Comparison of ENCODE assay signal across 12 mouse cellular contexts in genomic region chr14:101304487-101305032, GRCm38 (mm10).
A peak's percentile ranks its signal among the peaks of the same experiment; 100 is the strongest.
DNase-seq lines count a peak whose midpoint lies in the region; ATAC-seq and TF ChIP-seq lines count a peak whose summit lies in the region.
"Had no signal": no experiment of that assay in that cellular context is flagged by ENCODE, and none has a peak within 500 bp of the region (broad histone marks: within the 10 kb centered on the region; RNA-seq: fewer than 3 reads in every experiment).

No protein-coding gene starts in this region.

- 59% methylated on average over 4 of the region's 4 CpGs for WGBS in kidney, embryonic 15.5 days
- 46% methylated on average over 4 of the region's 4 CpGs for WGBS in stomach, embryonic 14.5 days
- 52% methylated on average over 4 of the region's 4 CpGs for WGBS in stomach, postnatal 0 days

- no peak overlapping the region; the same call in 1 of the 2 replicates for H3K27ac ChIP-seq in kidney, embryonic 15.5 days
- H3K27ac ChIP-seq in stomach, embryonic 14.5 days (ENCODE audit: low read length) = peak overlapping the region; percentile 58; the same call in 1 of the 2 replicates
- no peak overlapping the region for H3K27ac ChIP-seq in stomach, postnatal 0 days (replicated peaks)
- H3K27ac ChIP-seq: hindbrain, embryonic 15.5 days; liver, embryonic 12.5 days had no signal

- TF ChIP-seq EP300 in stomach, postnatal 0 days (optimal IDR thresholded peaks at IDR 0.05) = no peak

- DNase-seq in embryo, embryonic 10.5 days (ENCODE audit: low spot score) = peak; percentile 7
- DNase-seq in embryo, embryonic 10 days (ENCODE audit: low spot score) = no peak
- no peak for DNase-seq in kidney, adult 8-10 months
- DNase-seq in stomach, postnatal 0 days (ENCODE audit: low spot score) = no peak
- DNase-seq in ovary, postnatal 36 days (ENCODE audit: low spot score) = peak; percentile 8
- DNase-seq: cerebellum, postnatal 36 days had no signal

- no peak overlapping the region for H3K4me3 ChIP-seq in kidney, embryonic 15.5 days (replicated peaks)
- no peak overlapping the region for H3K4me3 ChIP-seq in stomach, embryonic 14.5 days (ENCODE audit: low read depth, low read length)
- H3K4me3 ChIP-seq in stomach, postnatal 0 days (ENCODE audit: low read depth, low read length) = no peak overlapping the region
- H3K4me3 ChIP-seq: hindbrain, embryonic 15.5 days; liver, embryonic 12.5 days had no signal

- ATAC-seq in kidney, embryonic 15.5 days (replicated peaks; ENCODE audit: low FRiP score) = peak; percentile 60; the same call in 1 of the 2 replicates
- no peak for ATAC-seq in stomach, embryonic 14.5 days (ENCODE audit: insufficient number of reproducible peaks, insufficient read depth, low FRiP score, low read depth)
- no peak for ATAC-seq in stomach, postnatal 0 days (ENCODE audit: low FRiP score, low TSS enrichment)
- ATAC-seq in erythroblast, adult 5-6 weeks (replicated peaks; ENCODE audit: low FRiP score, poor library complexity, severe bottlenecking) = no peak
- ATAC-seq: liver, embryonic 12.5 days; midbrain, embryonic 16.5 days had no signal

- no peak overlapping the region for H3K9ac ChIP-seq in kidney, embryonic 15.5 days
- no peak overlapping the region for H3K9ac ChIP-seq in stomach, embryonic 14.5 days (replicated peaks; ENCODE audit: low read depth, low read length)
- H3K9ac ChIP-seq in stomach, postnatal 0 days (ENCODE audit: low read length) = no peak overlapping the region
- H3K9ac ChIP-seq: hindbrain, embryonic 15.5 days; liver, embryonic 12.5 days had no signal

- H3K27me3 ChIP-seq in kidney, embryonic 15.5 days = no peaks in the 10 kb centered on the region
- H3K27me3 ChIP-seq in stomach, embryonic 14.5 days (ENCODE audit: control insufficient read depth, insufficient read depth, low read length) = no peaks in the 10 kb centered on the region
- H3K27me3 ChIP-seq in stomach, postnatal 0 days (ENCODE audit: control insufficient read depth, insufficient read depth, low read length) = no peaks in the 10 kb centered on the region
- H3K27me3 ChIP-seq: hindbrain, embryonic 15.5 days; liver, embryonic 12.5 days had no signal

- no peaks in the 10 kb centered on the region for H3K9me3 ChIP-seq in kidney, embryonic 15.5 days (replicated peaks)
- H3K9me3 ChIP-seq in stomach, embryonic 14.5 days (ENCODE audit: control insufficient read depth, low read depth, low read length) = no peaks in the 10 kb centered on the region
- no peaks in the 10 kb centered on the region for H3K9me3 ChIP-seq in stomach, postnatal 0 days (ENCODE audit: control insufficient read depth, low read length)
- H3K9me3 ChIP-seq: hindbrain, embryonic 15.5 days; liver, embryonic 12.5 days had no signal

- H3K36me3 ChIP-seq in kidney, embryonic 15.5 days = no peaks in the 10 kb centered on the region
- no peaks in the 10 kb centered on the region for H3K36me3 ChIP-seq in stomach, embryonic 14.5 days (ENCODE audit: control insufficient read depth, insufficient read depth, low read length)
- H3K36me3 ChIP-seq in stomach, postnatal 0 days (ENCODE audit: control insufficient read depth, insufficient read depth, low read length) = no peaks in the 10 kb centered on the region
- H3K36me3 ChIP-seq: hindbrain, embryonic 15.5 days; liver, embryonic 12.5 days had no signal

- TF ChIP-seq CTCF in stomach, postnatal 0 days (IDR thresholded peaks at IDR 0.05; ENCODE audit: low read depth) = no peak

- no peaks in the 10 kb centered on the region for H3K4me1 ChIP-seq in kidney, embryonic 15.5 days
- no peaks in the 10 kb centered on the region for H3K4me1 ChIP-seq in stomach, embryonic 14.5 days (ENCODE audit: control insufficient read depth, insufficient read depth, low read length)
- H3K4me1 ChIP-seq in stomach, postnatal 0 days (replicated peaks; ENCODE audit: control insufficient read depth, insufficient read depth) = no peaks in the 10 kb centered on the region
- H3K4me1 ChIP-seq: hindbrain, embryonic 15.5 days; liver, embryonic 12.5 days had no signal

- no peak overlapping the region for H3K4me2 ChIP-seq in kidney, embryonic 15.5 days
- H3K4me2 ChIP-seq in stomach, embryonic 14.5 days (replicated peaks; ENCODE audit: low read depth, low read length) = no peak overlapping the region
- H3K4me2 ChIP-seq in stomach, postnatal 0 days (replicated peaks; ENCODE audit: low read depth) = no peak overlapping the region
- H3K4me2 ChIP-seq: hindbrain, embryonic 15.5 days; liver, embryonic 12.5 days had no signal

Comparison
In these comparisons a context has a peak if more than half of its experiments do, and no peak if none do; other contexts are left out.
1. DNase-seq: peak in embryo, embryonic 10.5 days (single experiment) and ovary, postnatal 36 days (single experiment); none in embryo, embryonic 10 days (single experiment), kidney, adult 8-10 months (0 of 2) and stomach, postnatal 0 days (single experiment).